Mouse (Mus musculus) retina, embryonic 14.5 days (tissue): ENCODE data around the gene Trim47.

Source experiments
- DNase-seq: peaks from one replicate; pipeline ENCODE4 v3.0.0-alpha.2; 2015; ENCODE audit warnings: low spot score

Trim47 gene

GRCm38 (mm10) chr11:116087194-116088130 is 39.5 kb downstream of the Trim47 start:
- DNase-seq: peak; percentile 89

- DNase-seq: peak; percentile 99
These were observed 40.5 kb downstream of the Trim47 start, which contains the start of gene Wbp2 for GRCm38 (mm10) chr11:116086258-116087193. TSS of gene Wbp2 (minus strand) at chr11:116086995.

GRCm38 (mm10) chr11:116084166-116084565 is 42.8 kb downstream of the Trim47 start:
- DNase-seq: no peak

GRCm38 (mm10) chr11:116083096-116083672 is 43.8 kb downstream of the Trim47 start:
- DNase-seq: no peak

- peak; percentile 35 for DNase-seq
These were observed 45.9 kb downstream of the Trim47 start for GRCm38 (mm10) chr11:116081081-116081480.

GRCm38 (mm10) chr11:116079511-116079910 is 47.5 kb downstream of the Trim47 start:
- no peak for DNase-seq

- DNase-seq: peak; percentile 19
These were observed 48.2 kb downstream of the Trim47 start for GRCm38 (mm10) chr11:116078676-116079320.

- DNase-seq: peak; percentile 57
These were observed 48.8 kb downstream of the Trim47 start for GRCm38 (mm10) chr11:116078221-116078620.

GRCm38 (mm10) chr11:116077446-116078204 is 49.4 kb downstream of the Trim47 start, which contains the start of gene Unc13d:
TSS of gene Unc13d (minus strand) at chr11:116077961.
- DNase-seq: no peak

- DNase-seq: no peak
These were observed 50.2 kb downstream of the Trim47 start for GRCm38 (mm10) chr11:116076836-116077235.

GRCm38 (mm10) chr11:116076266-116076540 is 50.8 kb downstream of the Trim47 start:
- DNase-seq: no peak

GRCm38 (mm10) chr11:116075539-116076265 is 51.3 kb downstream of the Trim47 start:
- no peak for DNase-seq

GRCm38 (mm10) chr11:116074436-116074991 is 52.5 kb downstream of the Trim47 start:
- no peak for DNase-seq

GRCm38 (mm10) chr11:116072608-116073007 is 54.4 kb downstream of the Trim47 start:
- DNase-seq: no peak

GRCm38 (mm10) chr11:116071510-116071909 is 55.5 kb downstream of the Trim47 start:
- peak; percentile 48 for DNase-seq

- no peak for DNase-seq
These were observed 61.7 kb downstream of the Trim47 start for GRCm38 (mm10) chr11:116065345-116065744.

GRCm38 (mm10) chr11:116064187-116064867 is 62.7 kb downstream of the Trim47 start:
- DNase-seq: no peak

GRCm38 (mm10) chr11:116063562-116063961 is 63.4 kb downstream of the Trim47 start:
- no peak for DNase-seq

GRCm38 (mm10) chr11:116062521-116062920 is 64.5 kb downstream of the Trim47 start:
- DNase-seq: no peak
